Mouse (Mus musculus) splenic B cell, adult 2 months (primary cell): Measurements from ENCODE around the gene Gm14214.

Experiments used
- DNase-seq: peaks from one replicate; pipeline ENCODE4 v3.0.0-alpha.2; 2011; ENCODE audit warnings: low read depth, low spot score
- H3K27me3 ChIP-seq: 2 replicates; pipeline ENCODE4 v1.6.1; 2012; ENCODE audit warnings: mild to moderate bottlenecking, low read length, moderate library complexity, mixed read lengths; ENCODE audit not compliant: control insufficient read depth, poor library complexity, insufficient read depth, severe bottlenecking
- H3K36me3 ChIP-seq: 2 replicates; pipeline ENCODE4 v1.6.1; 2012; ENCODE audit warnings: mild to moderate bottlenecking, low read length, moderate library complexity, mixed read lengths; ENCODE audit not compliant: control insufficient read depth, poor library complexity, insufficient read depth, severe bottlenecking

Gm14214 gene

GRCm38 (mm10) chr2:154729737-154730136, 40.1 kb downstream of the Gm14214 start:
- no peak for DNase-seq
- H3K36me3 ChIP-seq, result no peaks in the 10 kb centered on the region
- no peaks in the 10 kb centered on the region for H3K27me3 ChIP-seq

- Histone ChIP-seq H3K36me3 (no peaks in the 10 kb centered on the region), H3K27me3 (no peaks in the 10 kb centered on the region)
- no peak for DNase-seq
These were observed 46.4 kb downstream of the Gm14214 start for GRCm38 (mm10) chr2:154723473-154723872.

- DNase-seq, result no peak
- no peaks in the 10 kb centered on the region for H3K36me3 ChIP-seq
- no peaks in the 10 kb centered on the region for H3K27me3 ChIP-seq
These were observed 49.5 kb downstream of the Gm14214 start for GRCm38 (mm10) chr2:154720315-154720714.
